Mouse (Mus musculus) megakaryocyte, adult 5-6 weeks (primary cell): ENCODE data around the gene Olfr1465. TPM values are rescaled to one million over a fixed set of nuclear protein-coding genes. Genes with fewer than 3 reads are reported as not detected.

Experiments
- ATAC-seq: 2 replicates; pipeline ENCODE4 v1.8.0; 2016; ENCODE audit warnings: mild to moderate bottlenecking, inconsistent platforms; ENCODE audit not compliant: poor library complexity, severe bottlenecking
- total RNA-seq, 2 experiments: library from RNA; stranded (forward) in 1 of 2; stranded (reverse) in 1 of 2; fragments of 153-499, 151-499 nt in 1 of 2; fragments of 221-1000, 200-1000 nt in 1 of 2; gene quantifications; 2 replicates each; pipeline versions ENCODE4 v1.2.3 to v1.2.4; 2015 to 2017

Gene Olfr1465
- total RNA-seq (2015) (not detected in 2 replicates), total RNA-seq (2017) (not detected in 2 replicates)

DNA sequence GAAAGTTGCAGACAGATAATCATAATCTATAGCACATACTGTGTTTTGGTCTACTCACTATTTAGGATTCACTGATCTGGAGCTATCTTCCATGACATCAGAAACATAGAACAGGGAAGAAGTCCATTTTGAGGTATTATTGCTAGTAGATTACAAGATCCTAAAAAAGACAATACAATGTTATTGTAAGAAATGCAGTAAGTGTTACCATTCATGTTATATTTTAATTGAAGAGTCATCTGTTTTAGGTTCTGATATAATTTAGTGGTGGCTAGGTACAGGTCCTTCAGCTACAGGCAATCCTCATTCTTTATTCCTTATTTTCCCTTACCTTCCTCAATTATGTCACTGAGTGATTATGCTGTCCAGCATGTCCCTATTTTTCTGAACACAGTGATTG lies at the start of gene Olfr1465:
Gene Olfr1465, minus strand, starts transcription at position 101 of the 400 bp plus-strand sequence.
- ATAC-seq: no peak

GRCm38 (mm10) chr19:13361936-13362335 lies 46.6 kb upstream of the Olfr1465 start, which contains the start of gene Olfr1467:
TSS of gene Olfr1467 (plus strand) at chr19:13362236.
- no peak for ATAC-seq

DNA sequence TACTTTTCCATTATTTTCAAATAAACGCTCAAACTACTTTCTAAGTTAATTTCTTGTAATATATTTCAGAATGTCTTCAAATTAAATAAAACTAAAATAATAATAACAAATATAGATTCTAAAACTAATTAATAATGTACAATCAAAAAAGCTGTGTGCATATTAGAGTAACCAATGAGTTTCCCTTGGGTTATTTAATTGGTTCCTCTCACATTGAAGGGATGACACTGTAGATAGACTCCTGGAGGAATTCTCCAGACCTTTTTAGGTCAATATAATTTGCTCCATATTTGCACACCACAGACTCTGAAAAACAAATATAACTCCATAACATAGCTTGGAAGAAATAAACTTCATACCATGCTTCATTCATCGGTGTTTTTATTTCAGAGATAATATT lies 23.2 kb upstream of the Olfr1465 start, which contains the start of gene Olfr1466:
Gene Olfr1466, plus strand, starts transcription at position 301 of the 400 bp plus-strand sequence.
- ATAC-seq: no peak

Other genes starting within 250 kb of the Olfr1465 start
- not detected in 2 replicates for gene Olfr1457, start 217.7 kb downstream of the Olfr1465 start, total RNA-seq (2015)
- not detected in 2 replicates for gene Olfr1457, start 217.7 kb downstream of the Olfr1465 start, total RNA-seq (2017)
- not detected in 2 replicates for gene Olfr1458, start 208.8 kb downstream of the Olfr1465 start, total RNA-seq (2015)
- not detected in 2 replicates for gene Olfr1458, start 208.8 kb downstream of the Olfr1465 start, total RNA-seq (2017)
- 0.09 TPM in 1 of 2 replicates, not detected in the other for gene Olfr1459, start 166.0 kb downstream of the Olfr1465 start, total RNA-seq (2015)
- gene Olfr1459, start 166.0 kb downstream of the Olfr1465 start, total RNA-seq (2017): not detected in 2 replicates
- gene Olfr1461, start 152.5 kb downstream of the Olfr1465 start, total RNA-seq (2015): not detected in 2 replicates
- gene Olfr1461, start 152.5 kb downstream of the Olfr1465 start, total RNA-seq (2017): not detected in 2 replicates
- not detected in 2 replicates for gene Olfr1462, start 129.8 kb downstream of the Olfr1465 start, total RNA-seq (2015)
- gene Olfr1462, start 129.8 kb downstream of the Olfr1465 start, total RNA-seq (2017): not detected in 2 replicates
- gene Olfr1463, start 84.2 kb downstream of the Olfr1465 start, total RNA-seq (2015): not detected in 2 replicates
- gene Olfr1463, start 84.2 kb downstream of the Olfr1465 start, total RNA-seq (2017): not detected in 2 replicates
- not detected in 2 replicates for gene Olfr1466, start 23.3 kb upstream of the Olfr1465 start, total RNA-seq (2015)
- not detected in 2 replicates for gene Olfr1466, start 23.3 kb upstream of the Olfr1465 start, total RNA-seq (2017)
- not detected in 2 replicates for gene Olfr1467, start 46.7 kb upstream of the Olfr1465 start, total RNA-seq (2015)
- not detected in 2 replicates for gene Olfr1467, start 46.7 kb upstream of the Olfr1465 start, total RNA-seq (2017)
- not detected in 2 replicates for gene Olfr1469, start 92.3 kb upstream of the Olfr1465 start, total RNA-seq (2015)
- gene Olfr1469, start 92.3 kb upstream of the Olfr1465 start, total RNA-seq (2017): not detected in 2 replicates
- gene Olfr1471, start 127.9 kb upstream of the Olfr1465 start, total RNA-seq (2015): not detected in 2 replicates
- gene Olfr1471, start 127.9 kb upstream of the Olfr1465 start, total RNA-seq (2017): not detected in 2 replicates
- gene Olfr1472, start 140.5 kb upstream of the Olfr1465 start, total RNA-seq (2015): not detected in 2 replicates
- not detected in 2 replicates for gene Olfr1472, start 140.5 kb upstream of the Olfr1465 start, total RNA-seq (2017)
- not detected in 2 replicates for gene Olfr1474, start 154.0 kb upstream of the Olfr1465 start, total RNA-seq (2015)
- not detected in 2 replicates for gene Olfr1474, start 154.0 kb upstream of the Olfr1465 start, total RNA-seq (2017)
- not detected in 2 replicates for gene Olfr1475, start 164.7 kb upstream of the Olfr1465 start, total RNA-seq (2015)
- gene Olfr1475, start 164.7 kb upstream of the Olfr1465 start, total RNA-seq (2017): not detected in 2 replicates
- not detected in 2 replicates for gene Olfr1477, start 185.0 kb upstream of the Olfr1465 start, total RNA-seq (2015)
- gene Olfr1477, start 185.0 kb upstream of the Olfr1465 start, total RNA-seq (2017): not detected in 2 replicates
- not detected in 2 replicates for gene Olfr1480, start 212.4 kb upstream of the Olfr1465 start, total RNA-seq (2015)
- gene Olfr1480, start 212.4 kb upstream of the Olfr1465 start, total RNA-seq (2017): not detected in 2 replicates